Mouse (Mus musculus): ENCODE results near the gene S100z.

Gene S100z

GRCm38 (mm10) chr13:95450636-95451210 is 27.8 kb downstream of the S100z start:
- DNase-seq (ENCODE audit: extremely low read depth, insufficient read length, low spot score): no peak

GRCm38 (mm10) chr13:95449730-95450129 is 28.8 kb downstream of the S100z start:
- DNase-seq (ENCODE audit: extremely low read depth, insufficient read length, low spot score): no peak

GRCm38 (mm10) chr13:95444824-95445223 is 33.7 kb downstream of the S100z start, which contains the start of gene Crhbp:
TSS of gene Crhbp (minus strand) at chr13:95444924.
- DNase-seq (ENCODE audit: extremely low read depth, insufficient read length, low spot score): no peak

DNA sequence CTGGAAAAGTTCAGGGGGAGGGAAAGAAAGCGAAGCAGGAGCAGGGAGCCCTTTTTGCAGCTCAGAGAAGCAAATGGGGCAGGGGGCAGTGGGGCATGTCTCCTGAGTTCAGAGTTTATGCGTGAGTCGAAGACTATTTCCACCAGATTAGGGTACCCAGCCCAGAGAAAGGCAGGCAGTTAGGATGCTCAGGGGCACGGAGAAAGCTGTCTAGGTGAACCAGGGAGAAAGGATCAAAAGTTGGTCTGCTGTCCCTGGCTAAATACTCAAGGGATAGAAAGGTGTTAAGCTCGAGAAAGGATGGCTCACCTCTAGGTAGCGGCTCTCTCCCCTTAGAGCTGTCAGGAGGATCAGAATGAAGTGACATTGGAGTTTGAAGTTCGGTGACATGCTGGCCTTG is 34.2 kb downstream of the S100z start:
- no peak for DNase-seq (ENCODE audit: extremely low read depth, insufficient read length, low spot score)

DNA sequence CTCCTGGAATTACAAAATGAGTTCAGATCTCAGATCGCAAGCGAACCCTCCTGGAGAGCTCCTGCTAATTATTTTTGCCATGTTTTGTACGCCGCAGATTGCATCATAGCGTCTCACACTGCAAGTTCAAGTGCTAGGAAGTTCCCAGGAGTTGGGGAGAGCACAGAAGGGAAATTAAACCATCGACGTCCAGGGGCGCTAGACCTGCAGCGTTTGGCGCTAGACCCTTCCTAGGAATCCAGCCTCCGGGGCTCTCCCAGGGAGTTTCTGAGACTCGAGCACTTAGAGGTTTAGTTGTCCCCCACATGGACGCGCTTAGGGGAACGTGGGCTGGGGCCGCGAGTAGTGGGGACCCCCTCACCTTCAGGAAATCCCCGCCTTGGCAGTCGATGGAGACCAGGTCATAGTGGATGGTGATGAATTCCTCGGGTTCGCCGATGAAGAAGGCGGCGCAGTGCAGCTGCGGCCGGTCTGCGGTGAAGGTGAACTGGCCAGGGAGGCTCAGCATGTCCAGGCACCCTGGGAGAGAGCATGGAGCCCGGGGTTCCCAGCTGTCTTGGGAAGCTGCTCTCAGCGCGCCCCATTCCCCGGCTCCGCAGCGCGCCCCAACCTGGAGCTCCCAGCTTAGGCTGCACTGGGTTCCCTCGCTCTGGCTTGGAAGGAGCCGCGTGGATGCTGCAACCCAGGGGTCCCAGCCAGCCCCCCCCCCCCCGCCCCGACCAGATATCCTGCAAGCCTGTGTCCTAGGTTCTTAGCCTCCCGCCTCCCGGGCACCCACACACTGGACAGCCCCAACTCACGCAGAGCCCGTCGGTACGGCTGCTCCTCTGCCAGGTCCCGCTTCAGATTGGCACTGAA is 34.9 kb downstream of the S100z start:
- DNase-seq (ENCODE audit: extremely low read depth, insufficient read length, low spot score): no peak

DNA sequence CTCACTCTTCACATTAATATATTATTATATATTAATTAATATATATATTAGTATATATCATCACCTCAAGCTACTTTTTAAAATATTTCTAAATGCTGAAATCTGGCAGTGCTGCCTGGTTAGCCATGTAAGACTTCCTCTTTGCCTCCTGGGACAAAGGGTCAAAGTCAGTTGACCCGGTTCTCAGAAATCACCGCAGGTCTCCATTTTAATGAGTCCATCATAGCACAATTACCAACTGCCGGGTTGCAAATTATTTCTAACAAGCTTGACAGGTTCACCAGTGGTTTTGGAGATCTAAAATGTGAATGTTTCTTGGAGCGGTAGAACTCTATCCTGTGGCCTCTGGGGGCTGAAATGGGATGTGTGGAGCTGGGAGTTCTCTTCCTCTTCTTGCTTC is 35.6 kb downstream of the S100z start:
- no peak for DNase-seq (ENCODE audit: extremely low read depth, insufficient read length, low spot score)

GRCm38 (mm10) chr13:95439569-95439968 is 39.0 kb downstream of the S100z start:
- no peak for DNase-seq (ENCODE audit: extremely low read depth, insufficient read length, low spot score)

GRCm38 (mm10) chr13:95431760-95432159 is 46.8 kb downstream of the S100z start:
- no peak for DNase-seq (ENCODE audit: extremely low read depth, insufficient read length, low spot score)

GRCm38 (mm10) chr13:95427499-95427898 is 51.0 kb downstream of the S100z start:
- DNase-seq (ENCODE audit: extremely low read depth, insufficient read length, low spot score): peak; percentile 35
